Mouse (Mus musculus): Measurements from ENCODE around the gene Slc25a10.

The Slc25a10 gene

DNA sequence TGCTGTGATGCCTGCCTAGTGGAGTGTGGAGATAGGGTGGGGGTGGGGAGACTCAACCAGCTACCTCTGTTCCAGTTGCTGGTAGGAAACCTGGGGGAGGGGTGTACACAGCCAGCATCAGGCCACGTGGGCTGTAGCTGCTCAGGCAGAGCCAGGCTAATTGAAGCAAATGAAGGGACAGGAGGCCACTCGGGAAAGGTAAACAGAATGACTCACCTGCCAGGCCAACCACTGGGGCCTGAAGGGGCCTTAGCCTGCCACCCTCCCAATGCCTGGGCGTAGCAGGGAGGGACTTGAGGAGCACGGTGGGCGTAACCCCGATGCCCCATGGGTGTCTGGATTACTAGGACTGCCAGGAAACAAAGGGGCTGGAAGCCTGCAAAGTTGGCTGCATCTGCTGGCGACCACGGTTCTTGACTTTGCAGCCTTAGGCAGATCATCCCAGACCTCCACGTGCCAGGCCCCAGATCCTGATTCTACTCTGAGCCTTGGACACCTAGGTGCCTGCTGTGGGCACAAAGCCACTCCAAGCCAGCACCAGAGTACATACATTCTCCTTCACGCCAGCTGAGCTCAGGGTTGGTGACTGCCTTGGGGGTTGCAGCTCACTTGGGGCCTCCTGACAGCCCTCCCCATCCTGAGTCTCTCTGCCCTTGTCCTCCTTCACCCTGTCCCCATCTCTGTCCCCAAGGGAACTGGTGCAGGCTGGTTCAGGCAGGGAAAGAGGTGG, 47.8 kb downstream of the Slc25a10 start:
- no peak for DNase-seq (ENCODE audit: low spot score in 2 of 2)

DNA sequence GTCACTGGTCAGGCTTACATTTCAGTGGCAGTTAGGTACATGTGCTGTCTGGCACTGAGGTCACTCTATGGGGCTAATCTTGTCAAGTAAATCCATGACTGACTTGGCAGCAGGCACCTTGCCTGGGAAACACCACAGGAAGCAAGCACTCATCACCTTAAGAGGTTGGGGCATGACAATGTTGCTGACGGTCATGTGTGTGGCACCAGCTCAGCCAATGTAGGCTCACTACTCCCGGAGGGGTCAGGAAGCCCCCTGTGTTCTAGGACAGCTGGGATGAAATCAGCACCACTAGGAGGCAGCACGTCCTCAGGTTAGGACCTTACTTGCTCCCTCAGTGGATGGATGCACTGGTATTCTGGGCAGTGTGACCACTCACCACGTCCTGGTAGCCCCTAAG, 50.3 kb downstream of the Slc25a10 start:
- no peak for DNase-seq (ENCODE audit: low spot score in 2 of 2)

DNA sequence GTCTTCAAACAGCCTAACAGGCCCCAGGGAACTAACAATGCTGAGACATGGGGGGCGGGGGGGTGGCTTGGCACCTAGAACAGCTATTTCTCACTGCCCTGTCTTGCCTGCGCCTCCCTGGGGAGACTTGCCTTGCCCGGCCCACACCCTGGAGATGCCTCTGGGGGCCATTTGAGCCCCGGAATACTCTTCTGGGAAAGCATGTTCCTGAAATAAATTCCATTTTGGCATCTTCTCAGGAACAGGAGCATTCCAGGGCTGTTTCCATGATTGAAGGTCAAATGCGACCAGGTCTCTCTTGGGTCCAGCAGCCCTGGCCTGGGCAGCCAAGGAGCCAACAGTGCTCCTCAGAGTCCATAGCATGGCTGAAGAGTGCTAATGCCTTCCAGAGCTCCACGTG, 50.7 kb downstream of the Slc25a10 start:
- DNase-seq (ENCODE audit: low spot score in 2 of 2), result no peak

DNA sequence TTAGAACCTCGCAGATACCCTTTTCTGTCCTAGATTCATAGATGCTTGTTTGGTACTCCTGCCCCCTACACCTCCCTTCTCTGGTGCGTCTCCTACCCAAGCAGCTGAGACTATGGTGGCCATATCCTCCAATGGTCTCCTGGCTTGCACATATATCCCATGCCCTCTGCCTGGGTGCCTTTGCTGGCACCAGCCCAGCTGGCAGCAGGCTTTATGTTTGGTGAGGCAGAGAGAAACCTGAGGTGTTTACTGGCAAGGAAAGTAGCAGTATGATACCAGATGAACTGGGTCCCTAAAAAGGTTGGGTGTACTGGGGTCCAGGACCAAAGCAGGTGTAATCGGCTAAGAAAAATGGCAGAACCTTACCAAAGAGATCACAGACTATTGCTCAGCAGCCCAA, 54.3 kb downstream of the Slc25a10 start:
- no peak for DNase-seq (ENCODE audit: low spot score in 2 of 2)

- no peak for DNase-seq (ENCODE audit: low spot score in 2 of 2)
Measured at GRCm38 (mm10) chr11:120547469-120547868, 55.8 kb downstream of the Slc25a10 start.

GRCm38 (mm10) chr11:120548214-120548613, 56.6 kb downstream of the Slc25a10 start:
- no peak for DNase-seq (ENCODE audit: low spot score in 2 of 2)

GRCm38 (mm10) chr11:120548786-120549167, 57.1 kb downstream of the Slc25a10 start:
- no peak for DNase-seq (ENCODE audit: low spot score in 2 of 2)

Measured in frontal cortex, postnatal 36 days (tissue).